Mouse (Mus musculus): ENCODE data around the gene Nf2. TPM values are rescaled to one million over a fixed set of nuclear protein-coding genes. Genes with fewer than 3 reads are reported as not detected.

The Nf2 gene
- polyA plus RNA-seq, 1 experiment from 2014 or later = 53.2 TPM

DNA sequence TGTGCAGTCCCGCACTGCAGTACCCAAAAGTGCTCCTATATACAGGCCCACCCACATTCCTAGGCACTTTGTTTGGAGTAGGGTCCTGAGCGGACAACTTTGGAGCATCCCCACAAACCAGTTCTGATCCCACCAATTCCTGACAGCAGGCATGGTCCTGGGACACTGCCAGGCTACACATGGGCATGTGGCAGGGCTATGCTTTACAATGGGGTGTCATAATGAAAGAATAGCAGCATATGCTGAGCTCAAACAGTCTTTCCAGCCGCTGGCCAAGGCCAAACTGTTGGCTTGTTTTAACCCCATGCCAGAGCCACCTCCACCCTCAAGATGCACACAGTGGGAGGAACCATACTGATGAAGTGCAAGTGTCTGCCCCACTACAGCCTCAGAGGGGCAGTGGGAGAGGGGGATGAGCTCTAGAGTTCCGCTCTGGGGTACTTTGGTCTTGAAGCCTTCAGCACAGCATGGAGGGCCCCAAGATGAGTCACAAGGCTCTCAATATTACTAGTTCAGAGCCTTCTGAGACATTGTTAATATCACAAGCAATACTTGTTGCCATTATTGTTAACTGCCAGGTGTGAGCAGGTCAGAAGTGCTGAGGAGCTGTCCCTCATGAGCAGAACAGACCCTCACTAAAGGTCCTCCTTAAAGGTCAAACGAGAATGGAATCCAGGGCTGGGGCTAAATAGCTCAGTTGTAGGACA is 132.7 kb downstream of the Nf2 start:
- no peak overlapping the region for H3K9ac ChIP-seq
- no peak overlapping the region for H3K27ac ChIP-seq
- H3K4me3 ChIP-seq (replicated peaks) = no peak overlapping the region
- no peaks in the 10 kb centered on the region for H3K36me3 ChIP-seq
- no peak overlapping the region for H3K4me2 ChIP-seq
- 89% methylated on average over 5 of the region's 5 CpGs for WGBS
- no peaks in the 10 kb centered on the region for H3K9me3 ChIP-seq (replicated peaks)
- no peaks in the 10 kb centered on the region for H3K27me3 ChIP-seq
- no peak for ATAC-seq (replicated peaks; ENCODE audit: low FRiP score)
- peaks cover 12% of the 10 kb centered on the region; the same call in 1 of the 2 replicates for H3K4me1 ChIP-seq

Small RNA genes within 50 kb of the gene (microRNA-seq; reads per million reads assigned to microRNA genes)
- gene Mir6918 = not detected

Other genes starting within 250 kb of the Nf2 start
- gene Gm11032, start 229.5 kb downstream of the Nf2 start, polyA plus RNA-seq (2015; fragmentation: Nextera tagmentation; extraction: Ambion mirVana) = not detected in 2 replicates
- 34.5 and 36.5 TPM in 2 replicates for gene Ascc2, start 211.8 kb downstream of the Nf2 start, polyA plus RNA-seq (2015; fragmentation: Nextera tagmentation; extraction: Ambion mirVana)
- 889 and 930 TPM in 2 replicates for gene Uqcr10, start 145.2 kb downstream of the Nf2 start, polyA plus RNA-seq (2015; fragmentation: Nextera tagmentation; extraction: Ambion mirVana)
- 71.6 and 72.1 TPM in 2 replicates for gene Zmat5, start 144.9 kb downstream of the Nf2 start, polyA plus RNA-seq (2015; fragmentation: Nextera tagmentation; extraction: Ambion mirVana)
- gene Cabp7, start 102.8 kb downstream of the Nf2 start, polyA plus RNA-seq (2015; fragmentation: Nextera tagmentation; extraction: Ambion mirVana) = 0.10 and 0.17 TPM in 2 replicates
- gene Nipsnap1, start 24.4 kb upstream of the Nf2 start, polyA plus RNA-seq (2015; fragmentation: Nextera tagmentation; extraction: Ambion mirVana) = 78.4 and 81.4 TPM in 2 replicates
- gene Thoc5, start 45.8 kb upstream of the Nf2 start, polyA plus RNA-seq (2015; fragmentation: Nextera tagmentation; extraction: Ambion mirVana) = 36.0 and 39.7 TPM in 2 replicates
- 0.31 and 0.57 TPM in 2 replicates for gene Nefh, start 98.5 kb upstream of the Nf2 start, polyA plus RNA-seq (2015; fragmentation: Nextera tagmentation; extraction: Ambion mirVana)
- 59.8 and 65.3 TPM in 2 replicates for gene Ap1b1, start 137.3 kb upstream of the Nf2 start, polyA plus RNA-seq (2015; fragmentation: Nextera tagmentation; extraction: Ambion mirVana)
- 2.8 and 4.2 TPM in 2 replicates for gene Rasl10a, start 208.6 kb upstream of the Nf2 start, polyA plus RNA-seq (2015; fragmentation: Nextera tagmentation; extraction: Ambion mirVana)
- gene Gas2l1, start 215.8 kb upstream of the Nf2 start, polyA plus RNA-seq (2015; fragmentation: Nextera tagmentation; extraction: Ambion mirVana) = 33.1 and 34.6 TPM in 2 replicates
- gene Rhbdd3, start 249.4 kb upstream of the Nf2 start, polyA plus RNA-seq (2015; fragmentation: Nextera tagmentation; extraction: Ambion mirVana) = 26.4 and 31.9 TPM in 2 replicates
- 788 and 840 TPM in 2 replicates for gene Ewsr1, start 249.7 kb upstream of the Nf2 start, polyA plus RNA-seq (2015; fragmentation: Nextera tagmentation; extraction: Ambion mirVana)

Data from kidney, embryonic 15.5 days (tissue).